Mouse (Mus musculus) embryonic facial prominence, embryonic 13.5 days (tissue): ENCODE measurements around the gene 2900011O08Rik. TPM values are rescaled to one million over a fixed set of nuclear protein-coding genes. Genes with fewer than 3 reads are reported as not detected.

Experiments used
- ATAC-seq: fragments of 200-750 bp; cut with Nextera tagmentation; 2 replicates; pipeline ENCODE4 v1.8.0; 2017; ENCODE audit warnings: low read depth; ENCODE audit not compliant: insufficient number of reproducible peaks, insufficient read depth, low FRiP score, low TSS enrichment
- H3K27ac ChIP-seq: fragments of 300-500 bp; sonication (generic); 2 replicates; pipeline ENCODE4 v1.5.1; 2015; ENCODE audit warnings: moderate library complexity, mild to moderate bottlenecking, inconsistent platforms
- H3K27me3 ChIP-seq: fragments of 300-500 bp; sonication (generic); 2 replicates; pipeline ENCODE4 v1.6.1; 2015; ENCODE audit warnings: mild to moderate bottlenecking, inconsistent platforms
- H3K36me3 ChIP-seq: fragments of 300-500 bp; sonication (generic); 2 replicates; pipeline ENCODE4 v1.6.1; 2015; ENCODE audit warnings: mild to moderate bottlenecking, inconsistent platforms
- H3K4me1 ChIP-seq: fragments of 300-500 bp; sonication (generic); 2 replicates; pipeline ENCODE4 v1.6.1; 2015; ENCODE audit warnings: inconsistent platforms
- H3K4me2 ChIP-seq: fragments of 300-500 bp; sonication (generic); 2 replicates; pipeline ENCODE4 v1.6.1; 2015; ENCODE audit warnings: moderate library complexity, mild to moderate bottlenecking, inconsistent platforms
- H3K4me3 ChIP-seq: fragments of 300-500 bp; sonication (generic); 2 replicates; pipeline ENCODE4 v1.5.1; 2015; ENCODE audit warnings: mild to moderate bottlenecking, inconsistent platforms
- H3K9ac ChIP-seq: fragments of 300-500 bp; sonication (generic); 2 replicates; pipeline ENCODE4 v1.6.1; 2015; ENCODE audit warnings: mild to moderate bottlenecking, inconsistent platforms
- H3K9me3 ChIP-seq: fragments of 300-500 bp; sonication (generic); 2 replicates; pipeline ENCODE4 v1.6.1; 2016; ENCODE audit warnings: inconsistent platforms
- WGBS: fragments of 180-500 bp; shearing (Covaris S2); methylation state at CpG from one replicate; pipeline ENCODE4 v1.1.7; 2015; ENCODE audit warnings: mixed read lengths; 5-methylcytosine and 5-hydroxymethylcytosine counted together
- polyA plus RNA-seq: library from polyadenylated mRNA; unstranded; fragments of >200 nt; fragmentation: Nextera tagmentation; extraction: Ambion mirVana; gene quantifications from 2 replicates; pipeline ENCODE4 v1.2.1, GENCODE M21; 2015

2900011O08Rik gene
- polyA plus RNA-seq, 1 experiment from 2014 or later = 8.0 TPM

DNA sequence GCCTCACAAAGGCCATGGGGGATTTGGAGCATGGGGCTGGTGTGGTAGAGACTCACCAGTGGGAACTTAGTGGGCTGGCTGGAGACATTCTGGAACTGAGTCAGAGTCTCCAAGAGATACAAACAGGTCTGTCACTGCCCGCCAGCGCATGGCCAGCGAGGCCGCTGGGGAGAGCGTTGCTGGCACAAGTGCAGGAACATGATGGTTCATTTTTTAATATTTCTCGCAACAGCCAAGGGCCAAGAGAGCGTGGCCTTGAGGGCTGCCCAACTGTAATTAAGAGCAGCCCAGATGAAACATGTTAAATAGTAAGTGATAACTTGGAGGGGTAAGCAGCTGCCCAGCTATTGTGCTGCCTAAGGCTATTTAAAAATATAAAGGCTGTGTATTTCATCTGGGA lies 138.3 kb downstream of the 2900011O08Rik start:
- no peaks in the 10 kb centered on the region for H3K9me3 ChIP-seq
- H3K27ac ChIP-seq = no peak overlapping the region
- no peak overlapping the region for H3K4me3 ChIP-seq
- H3K9ac ChIP-seq = no peak overlapping the region
- H3K36me3 ChIP-seq = peaks cover 96% of the 10 kb centered on the region
- WGBS = 96% methylated on average over 7 of the region's 7 CpGs
- no peaks in the 10 kb centered on the region; the same call in 1 of the 2 replicates for H3K4me1 ChIP-seq
- no peaks in the 10 kb centered on the region for H3K27me3 ChIP-seq
- ATAC-seq = no peak
- H3K4me2 ChIP-seq = no peak overlapping the region

DNA sequence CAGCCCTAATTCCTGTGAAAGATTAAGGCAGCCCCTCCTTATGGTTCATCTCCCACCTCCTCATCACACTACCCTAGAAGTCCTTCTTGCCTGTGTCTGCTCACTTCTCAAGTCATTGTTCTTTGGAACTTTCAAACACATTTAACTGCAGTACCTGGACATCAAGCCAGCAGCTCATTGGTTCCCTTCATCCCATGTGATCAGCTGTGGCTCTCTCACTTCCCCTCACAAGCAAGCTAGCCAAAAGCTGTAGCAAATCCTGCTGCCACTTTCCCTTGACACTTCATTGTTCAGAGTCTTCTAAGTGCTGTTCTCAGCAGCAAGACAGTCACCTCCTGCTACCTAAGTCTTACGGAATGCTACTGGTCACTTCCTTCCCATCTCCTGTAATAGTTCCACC lies 138.8 kb downstream of the 2900011O08Rik start:
- ATAC-seq = no peak
- Histone ChIP-seq H3K4me1 (no peaks in the 10 kb centered on the region; the same call in 1 of the 2 replicates), H3K27me3 (no peaks in the 10 kb centered on the region), H3K9ac (no peak overlapping the region), H3K4me2 (no peak overlapping the region), H3K36me3 (peaks cover 98% of the 10 kb centered on the region), H3K27ac (no peak overlapping the region), H3K9me3 (no peaks in the 10 kb centered on the region), H3K4me3 (no peak overlapping the region)
- WGBS = 93% methylated on average over 1 of the region's 1 CpGs

DNA sequence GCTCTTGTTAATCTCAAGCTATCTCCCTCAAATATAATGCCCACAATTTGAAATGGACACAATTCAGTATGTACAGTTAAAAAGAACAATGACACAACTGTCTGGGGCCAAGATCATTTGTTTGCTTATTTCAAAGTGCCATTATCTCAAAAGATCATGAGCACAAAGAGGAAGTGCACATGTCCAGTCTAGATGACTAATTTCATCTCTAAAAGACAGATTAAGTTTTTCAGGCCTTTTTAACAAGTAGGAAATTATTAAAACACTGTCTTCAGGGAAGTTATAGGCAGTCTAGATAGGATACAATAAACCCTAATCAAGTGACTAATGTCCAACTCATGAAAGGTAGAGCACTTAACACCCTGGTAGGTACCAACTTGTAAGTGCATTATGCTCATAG lies 142.6 kb downstream of the 2900011O08Rik start:
- no peaks in the 10 kb centered on the region for H3K27me3 ChIP-seq
- no peak overlapping the region for H3K4me3 ChIP-seq
- H3K27ac ChIP-seq = 0 out of 2 replicates have a peak overlapping the region, but pooled peaks have one; percentile 33
- no peak overlapping the region for H3K4me2 ChIP-seq
- no peaks in the 10 kb centered on the region for H3K9me3 ChIP-seq
- no peak overlapping the region for H3K9ac ChIP-seq
- H3K36me3 ChIP-seq = peaks cover 98% of the 10 kb centered on the region
- H3K4me1 ChIP-seq = no peaks in the 10 kb centered on the region; the same call in 1 of the 2 replicates
- ATAC-seq = no peak

DNA sequence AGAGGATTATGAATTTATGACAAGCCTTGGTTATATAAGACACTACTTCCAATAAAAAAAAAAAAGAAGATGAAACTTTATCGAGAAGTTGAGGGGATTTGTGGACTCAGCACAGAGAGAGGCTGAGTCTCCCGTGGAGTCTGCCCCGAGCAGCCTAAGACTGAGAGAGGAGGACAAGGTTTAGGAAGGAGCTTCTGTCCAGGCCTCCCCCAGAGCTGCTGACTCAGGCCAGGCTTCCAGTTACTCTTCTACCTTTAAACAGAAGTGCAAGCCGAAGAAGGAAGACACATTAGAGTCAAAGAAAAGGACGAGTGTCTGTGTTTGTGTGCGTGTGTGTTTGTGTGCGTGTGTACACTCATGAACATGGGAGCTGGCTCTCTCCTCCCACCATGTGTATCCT lies 144.4 kb downstream of the 2900011O08Rik start:
- Histone ChIP-seq H3K27ac (no peak overlapping the region), H3K4me1 (no peaks in the 10 kb centered on the region; the same call in 1 of the 2 replicates), H3K4me3 (no peak overlapping the region), H3K9ac (no peak overlapping the region), H3K27me3 (no peaks in the 10 kb centered on the region), H3K4me2 (no peak overlapping the region), H3K36me3 (peaks cover 98% of the 10 kb centered on the region), H3K9me3 (no peaks in the 10 kb centered on the region)
- WGBS = 92% methylated on average over 7 of the region's 7 CpGs
- ATAC-seq = no peak

DNA sequence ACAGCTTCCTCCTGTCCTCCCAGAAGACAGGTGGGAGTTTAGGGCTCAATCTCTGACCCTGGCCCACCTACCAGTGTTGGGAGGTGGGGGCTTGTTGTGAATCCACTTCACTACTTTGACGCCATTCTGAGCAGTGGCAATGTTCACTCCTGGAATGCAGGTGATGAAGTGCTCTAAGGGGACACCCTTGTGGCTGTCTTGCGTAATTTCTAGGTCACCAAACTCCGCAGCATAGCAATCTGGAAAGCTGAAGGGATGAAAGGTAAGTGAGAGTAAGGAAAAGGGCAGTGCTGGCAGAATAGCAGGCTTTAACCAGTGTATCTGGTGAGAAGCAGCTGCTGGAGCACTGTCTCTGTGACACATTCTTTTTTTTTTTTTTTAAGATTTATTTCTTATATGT lies 145.0 kb downstream of the 2900011O08Rik start:
- WGBS = 85% methylated on average over 3 of the region's 3 CpGs
- Histone ChIP-seq H3K9ac (no peak overlapping the region), H3K27me3 (no peaks in the 10 kb centered on the region), H3K9me3 (no peaks in the 10 kb centered on the region), H3K4me1 (no peaks in the 10 kb centered on the region; the same call in 1 of the 2 replicates), H3K4me3 (no peak overlapping the region), H3K4me2 (no peak overlapping the region), H3K27ac (no peak overlapping the region), H3K36me3 (peaks cover 97% of the 10 kb centered on the region)
- ATAC-seq = no peak

DNA sequence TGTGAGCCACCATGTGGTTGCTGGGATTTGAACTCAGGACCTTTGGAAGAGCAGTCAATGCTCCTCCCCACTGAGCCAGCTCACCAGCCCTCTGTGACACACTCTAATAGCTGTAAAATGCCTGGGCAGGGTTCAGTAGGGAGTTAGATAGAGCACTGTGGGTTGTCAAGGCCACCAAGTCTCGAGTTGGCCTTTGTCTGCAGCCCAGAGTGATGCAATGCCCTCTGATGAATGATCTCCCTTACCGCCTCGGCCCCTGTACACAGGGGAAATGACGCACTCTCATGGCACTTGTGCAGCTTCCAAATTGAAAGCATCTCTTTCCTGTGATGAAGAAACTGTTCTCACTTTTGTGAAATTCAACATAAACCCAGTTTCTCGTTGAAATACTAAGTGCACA lies 145.4 kb downstream of the 2900011O08Rik start:
- WGBS = 83% methylated on average over 5 of the region's 5 CpGs
- H3K36me3 ChIP-seq = peaks cover 97% of the 10 kb centered on the region
- no peak overlapping the region for H3K27ac ChIP-seq
- H3K27me3 ChIP-seq = no peaks in the 10 kb centered on the region
- H3K4me1 ChIP-seq = no peaks in the 10 kb centered on the region; the same call in 1 of the 2 replicates
- no peak overlapping the region for H3K9ac ChIP-seq
- H3K9me3 ChIP-seq = no peaks in the 10 kb centered on the region
- no peak overlapping the region for H3K4me3 ChIP-seq
- ATAC-seq = no peak
- no peak overlapping the region for H3K4me2 ChIP-seq

DNA sequence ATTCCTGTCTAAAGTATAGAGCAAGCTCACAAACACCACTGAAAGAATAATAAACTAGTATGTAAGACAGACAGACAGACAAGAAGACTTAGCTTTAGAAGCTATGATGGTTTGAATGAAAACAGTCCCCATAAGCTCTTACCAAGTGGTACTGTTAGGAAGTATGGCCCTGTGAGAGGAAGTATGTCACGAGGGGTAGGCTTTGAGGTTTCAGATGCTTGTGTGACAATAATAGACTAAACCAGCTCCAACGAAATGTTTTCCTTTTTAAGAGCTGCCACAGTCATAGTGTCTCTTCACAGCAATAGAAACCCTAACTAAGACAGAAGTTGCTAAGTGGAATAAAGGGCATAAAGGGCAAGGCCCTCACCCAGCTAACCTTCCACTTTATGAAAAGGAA lies 148.6 kb downstream of the 2900011O08Rik start:
- 88% methylated on average over 2 of the region's 2 CpGs for WGBS

DNA sequence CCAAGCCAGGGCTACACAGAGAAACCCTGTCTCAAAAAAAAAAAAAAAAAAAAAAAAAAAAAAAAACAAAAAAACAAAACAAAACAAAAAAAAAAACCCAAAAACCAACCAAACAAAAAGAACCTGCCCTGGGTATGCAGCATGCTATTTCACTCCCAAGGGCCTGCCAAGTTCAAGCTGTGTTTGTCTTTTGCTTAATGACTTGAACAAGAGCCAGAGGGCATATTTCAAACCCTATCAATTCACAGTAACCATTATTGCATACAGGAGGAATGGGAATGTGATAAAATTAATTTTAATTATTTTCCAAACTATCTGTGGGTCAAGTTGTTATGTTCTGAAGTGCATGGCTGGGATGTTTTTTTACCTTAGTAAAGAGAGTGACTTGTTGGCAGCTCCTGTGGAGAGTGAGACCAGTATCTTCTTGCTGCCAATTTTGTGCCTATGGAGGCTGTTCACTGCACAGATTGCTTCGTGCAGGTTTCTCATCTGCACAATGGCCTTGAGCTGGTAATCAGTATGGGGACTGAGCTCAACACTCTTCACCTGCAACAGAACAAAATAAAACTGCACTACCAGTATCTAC lies 151.7 kb downstream of the 2900011O08Rik start:
- H3K9ac ChIP-seq = no peak overlapping the region
- H3K27me3 ChIP-seq = no peaks in the 10 kb centered on the region
- no peak overlapping the region for H3K4me2 ChIP-seq
- no peaks in the 10 kb centered on the region for H3K4me1 ChIP-seq
- 90% methylated on average over 1 of the region's 1 CpGs for whole genome bisulfite sequencing
- no peaks in the 10 kb centered on the region for H3K9me3 ChIP-seq
- no peak overlapping the region for H3K27ac ChIP-seq
- no peak overlapping the region for H3K4me3 ChIP-seq
- no peak for ATAC-seq
- H3K36me3 ChIP-seq = peaks cover 90% of the 10 kb centered on the region

More for the DNA sequence above, 148.6 kb downstream of the 2900011O08Rik start:
- H3K4me2 ChIP-seq = no peak overlapping the region
- H3K27ac ChIP-seq = no peak overlapping the region
- H3K9ac ChIP-seq = no peak overlapping the region
- H3K27me3 ChIP-seq = no peaks in the 10 kb centered on the region
- H3K36me3 ChIP-seq = peaks cover 93% of the 10 kb centered on the region
- H3K4me3 ChIP-seq = no peak overlapping the region
- no peak for ATAC-seq
- no peaks in the 10 kb centered on the region for H3K4me1 ChIP-seq
- no peaks in the 10 kb centered on the region for H3K9me3 ChIP-seq

DNA sequence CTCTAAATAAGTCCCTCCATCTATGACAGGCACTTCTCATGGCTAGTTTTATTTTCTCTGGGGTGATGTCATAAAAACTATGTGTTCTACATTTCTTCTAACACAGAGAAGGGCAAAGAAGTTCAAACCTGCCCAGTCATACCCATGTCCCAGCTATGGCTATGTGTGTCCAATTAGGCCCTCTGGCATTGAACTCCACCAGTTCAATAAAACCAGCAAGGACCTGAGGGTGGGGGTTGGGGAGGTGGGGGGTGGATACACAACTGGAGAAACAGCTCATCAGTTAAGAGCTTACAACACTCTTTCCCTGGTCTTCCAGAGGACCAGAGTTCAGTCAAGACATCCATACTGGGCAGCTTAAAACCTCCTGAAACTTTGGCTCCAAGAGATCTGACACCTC lies 152.7 kb downstream of the 2900011O08Rik start:
- H3K27ac ChIP-seq = no peak overlapping the region
- no peaks in the 10 kb centered on the region for H3K4me1 ChIP-seq
- no peaks in the 10 kb centered on the region for H3K9me3 ChIP-seq
- no peaks in the 10 kb centered on the region for H3K27me3 ChIP-seq
- H3K9ac ChIP-seq = no peak overlapping the region
- H3K36me3 ChIP-seq = peaks cover 89% of the 10 kb centered on the region
- no peak for ATAC-seq
- no peak overlapping the region for H3K4me2 ChIP-seq
- H3K4me3 ChIP-seq = no peak overlapping the region

DNA sequence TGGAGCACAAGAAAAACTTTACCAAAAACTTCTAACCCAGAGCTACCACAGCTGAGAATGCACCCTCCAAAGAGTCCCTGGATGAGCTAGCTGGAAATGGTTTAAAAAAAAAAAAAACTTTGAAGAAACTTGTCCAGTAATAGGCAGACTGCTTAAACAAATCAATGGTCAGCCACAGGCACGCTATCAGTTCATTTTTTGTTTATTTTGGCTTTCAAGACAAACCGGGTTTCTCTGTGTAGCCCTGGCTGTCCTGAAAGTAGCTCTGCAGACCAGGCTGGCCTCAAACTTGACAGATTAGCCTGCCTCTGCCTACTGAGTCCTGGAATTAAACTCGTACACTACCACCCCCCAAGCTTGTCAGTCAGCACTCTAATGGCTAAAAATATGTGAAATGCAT lies 156.9 kb downstream of the 2900011O08Rik start:
- ATAC-seq = no peak
- Histone ChIP-seq H3K4me1 (no peaks in the 10 kb centered on the region), H3K36me3 (peaks cover 87% of the 10 kb centered on the region), H3K27ac (no peak overlapping the region), H3K9me3 (no peaks in the 10 kb centered on the region), H3K9ac (no peak overlapping the region), H3K27me3 (no peaks in the 10 kb centered on the region), H3K4me3 (no peak overlapping the region), H3K4me2 (no peak overlapping the region)
- WGBS = 86% methylated on average over 3 of the region's 3 CpGs

DNA sequence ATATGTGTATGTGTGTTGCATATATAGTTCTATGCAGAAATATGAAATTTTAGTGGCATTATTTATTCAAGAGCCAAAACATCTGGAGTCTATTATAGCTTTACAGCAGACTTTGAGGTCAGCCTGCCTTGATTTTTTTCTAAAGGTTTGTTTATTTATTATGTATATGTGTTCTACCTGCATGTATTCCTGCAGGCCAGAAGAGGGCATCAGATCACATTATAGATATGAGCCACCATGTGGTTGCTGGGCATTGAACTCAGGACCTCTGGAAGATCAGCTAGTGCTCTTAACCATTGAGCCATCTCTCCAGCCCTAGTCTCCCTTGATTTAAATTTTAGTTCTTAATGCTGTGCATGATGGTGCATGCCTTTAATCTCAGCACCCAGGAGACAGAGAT lies 161.3 kb downstream of the 2900011O08Rik start:
- Histone ChIP-seq H3K27ac (no peak overlapping the region), H3K4me2 (no peak overlapping the region), H3K9me3 (no peaks in the 10 kb centered on the region), H3K27me3 (no peaks in the 10 kb centered on the region), H3K9ac (no peak overlapping the region), H3K4me1 (no peaks in the 10 kb centered on the region), H3K36me3 (peaks cover 83% of the 10 kb centered on the region), H3K4me3 (no peak overlapping the region)
- no peak for ATAC-seq
